Mouse (Mus musculus): ENCODE measurements at regions not wholly inside any gene's neighbourhood (a gene's known extent, or its start where the extent isn't known, plus 50 kb on each side); places are given as distances from the start of the nearest gene placed in this dataset.

GRCm38 (mm10) chr13:102397411-102397810, 295.9 kb upstream of the Cd180 start:
- no peak overlapping the region for H3K9ac ChIP-seq
- no peak overlapping the region for H3K4me2 ChIP-seq
- H3K27me3 ChIP-seq: no peaks in the 10 kb centered on the region
- H3K4me1 ChIP-seq (replicated peaks): no peaks in the 10 kb centered on the region
- DNase-seq (no peak), ATAC-seq (ENCODE audit: low read depth) (no peak)
- WGBS (ENCODE audit: insufficient replicate concordance): 71% methylated on average over 4 of the region's 4 CpGs
- H3K9me3 ChIP-seq (replicated peaks): no peaks in the 10 kb centered on the region
- no peaks in the 10 kb centered on the region for H3K36me3 ChIP-seq
- no peak overlapping the region for H3K27ac ChIP-seq
- no peak overlapping the region for H3K4me3 ChIP-seq (replicated peaks)

GRCm38 (mm10) chr13:102411840-102412239, 281.5 kb upstream of the Cd180 start:
- 74% methylated on average over 4 of the region's 4 CpGs for WGBS (ENCODE audit: insufficient replicate concordance)

GRCm38 (mm10) chr13:102434372-102434954, 258.9 kb upstream of the Cd180 start:
- H3K4me1 ChIP-seq (replicated peaks): no peaks in the 10 kb centered on the region
- H3K4me3 ChIP-seq (replicated peaks): no peak overlapping the region
- no peak for ATAC-seq (ENCODE audit: low read depth)
- DNase-seq: no peak
- no peaks in the 10 kb centered on the region for H3K9me3 ChIP-seq (replicated peaks)
- no peaks in the 10 kb centered on the region for H3K36me3 ChIP-seq
- 28% methylated on average over 3 of the region's 3 CpGs for WGBS (ENCODE audit: insufficient replicate concordance)
- H3K9ac ChIP-seq: no peak overlapping the region
- H3K4me2 ChIP-seq: no peak overlapping the region
- no peaks in the 10 kb centered on the region for H3K27me3 ChIP-seq
- no peak overlapping the region for H3K27ac ChIP-seq

More at GRCm38 (mm10) chr13:102411840-102412239, 281.5 kb upstream of the Cd180 start:
- H3K27ac ChIP-seq: no peak overlapping the region
- H3K4me1 ChIP-seq (replicated peaks): no peaks in the 10 kb centered on the region
- no peak for ATAC-seq (ENCODE audit: low read depth)
- H3K27me3 ChIP-seq: no peaks in the 10 kb centered on the region
- no peaks in the 10 kb centered on the region for H3K9me3 ChIP-seq (replicated peaks)
- no peaks in the 10 kb centered on the region for H3K36me3 ChIP-seq
- H3K4me2 ChIP-seq: no peak overlapping the region
- DNase-seq: no peak
- no peak overlapping the region for H3K9ac ChIP-seq
- H3K4me3 ChIP-seq (replicated peaks): no peak overlapping the region

- no peak for ATAC-seq (ENCODE audit: low read depth)
- Histone ChIP-seq H3K27ac (no peak overlapping the region), H3K4me1 (replicated peaks) (no peaks in the 10 kb centered on the region), H3K36me3 (no peaks in the 10 kb centered on the region), H3K4me3 (replicated peaks) (no peak overlapping the region), H3K27me3 (no peaks in the 10 kb centered on the region), H3K9ac (no peak overlapping the region), H3K4me2 (no peak overlapping the region), H3K9me3 (replicated peaks) (no peaks in the 10 kb centered on the region)
- no peak for DNase-seq
- 49% methylated on average over 2 of the region's 2 CpGs for WGBS (ENCODE audit: insufficient replicate concordance)
Observed at GRCm38 (mm10) chr13:102442676-102443075, 250.7 kb upstream of the Cd180 start.

- H3K4me2 ChIP-seq: no peak overlapping the region
- DNase-seq (no peak), ATAC-seq (ENCODE audit: low read depth) (no peak)
- H3K27me3 ChIP-seq: no peaks in the 10 kb centered on the region
- H3K4me1 ChIP-seq (replicated peaks): no peaks in the 10 kb centered on the region
- WGBS (ENCODE audit: insufficient replicate concordance): 66% methylated on average over 5 of the region's 5 CpGs
- H3K27ac ChIP-seq: no peak overlapping the region
- H3K9me3 ChIP-seq (replicated peaks): no peaks in the 10 kb centered on the region
- no peaks in the 10 kb centered on the region for H3K36me3 ChIP-seq
- no peak overlapping the region for H3K4me3 ChIP-seq (replicated peaks)
- H3K9ac ChIP-seq: no peak overlapping the region
Observed at GRCm38 (mm10) chr13:102447310-102447709, 246.0 kb upstream of the Cd180 start.

- ATAC-seq (ENCODE audit: low read depth) (no peak), DNase-seq (no peak)
- H3K4me3 ChIP-seq (replicated peaks): no peak overlapping the region
- no peak overlapping the region for H3K27ac ChIP-seq
- H3K9me3 ChIP-seq (replicated peaks): no peaks in the 10 kb centered on the region
- H3K36me3 ChIP-seq: no peaks in the 10 kb centered on the region
- H3K4me1 ChIP-seq (replicated peaks): no peaks in the 10 kb centered on the region
- no peaks in the 10 kb centered on the region for H3K27me3 ChIP-seq
- no peak overlapping the region for H3K9ac ChIP-seq
- 61% methylated on average over 8 of the region's 8 CpGs for WGBS (ENCODE audit: insufficient replicate concordance)
- H3K4me2 ChIP-seq: no peak overlapping the region
Observed at GRCm38 (mm10) chr13:102449416-102450121, 243.8 kb upstream of the Cd180 start.

GRCm38 (mm10) chr13:102451176-102451575, 242.2 kb upstream of the Cd180 start:
- 58% methylated on average over 7 of the region's 7 CpGs for WGBS (ENCODE audit: insufficient replicate concordance)
- Histone ChIP-seq H3K4me1 (replicated peaks) (no peaks in the 10 kb centered on the region), H3K9me3 (replicated peaks) (no peaks in the 10 kb centered on the region), H3K4me3 (replicated peaks) (no peak overlapping the region), H3K36me3 (no peaks in the 10 kb centered on the region), H3K27ac (no peak overlapping the region), H3K4me2 (no peak overlapping the region), H3K9ac (no peak overlapping the region), H3K27me3 (no peaks in the 10 kb centered on the region)
- ATAC-seq (ENCODE audit: low read depth) (no peak), DNase-seq (no peak)

- H3K4me3 ChIP-seq (replicated peaks): no peak overlapping the region
- H3K4me1 ChIP-seq (replicated peaks): no peaks in the 10 kb centered on the region
- H3K27ac ChIP-seq: no peak overlapping the region
- no peaks in the 10 kb centered on the region for H3K27me3 ChIP-seq
- ATAC-seq (ENCODE audit: low read depth): no peak
- WGBS (ENCODE audit: insufficient replicate concordance): 46% methylated on average over 2 of the region's 2 CpGs
- no peaks in the 10 kb centered on the region for H3K9me3 ChIP-seq (replicated peaks)
- H3K36me3 ChIP-seq: no peaks in the 10 kb centered on the region
- H3K9ac ChIP-seq: no peak overlapping the region
- H3K4me2 ChIP-seq: no peak overlapping the region
- DNase-seq: no peak
Observed at GRCm38 (mm10) chr13:102458711-102459110, 234.6 kb upstream of the Cd180 start.

GRCm38 (mm10) chr13:102463993-102464392, 229.4 kb upstream of the Cd180 start:
- no peak overlapping the region for H3K27ac ChIP-seq
- no peak overlapping the region for H3K4me3 ChIP-seq (replicated peaks)
- no peak for DNase-seq
- H3K4me1 ChIP-seq (replicated peaks): no peaks in the 10 kb centered on the region
- no peak overlapping the region for H3K9ac ChIP-seq
- WGBS (ENCODE audit: insufficient replicate concordance): 60% methylated on average over 2 of the region's 2 CpGs
- no peaks in the 10 kb centered on the region for H3K27me3 ChIP-seq
- H3K9me3 ChIP-seq (replicated peaks): no peaks in the 10 kb centered on the region
- ATAC-seq (ENCODE audit: low read depth): no peak
- no peak overlapping the region for H3K4me2 ChIP-seq
- no peaks in the 10 kb centered on the region for H3K36me3 ChIP-seq

- no peak overlapping the region for H3K27ac ChIP-seq
- H3K4me1 ChIP-seq (replicated peaks): no peaks in the 10 kb centered on the region
- H3K27me3 ChIP-seq: no peaks in the 10 kb centered on the region
- no peak overlapping the region for H3K4me3 ChIP-seq (replicated peaks)
- H3K9ac ChIP-seq: no peak overlapping the region
- 67% methylated on average over 3 of the region's 3 CpGs for WGBS (ENCODE audit: insufficient replicate concordance)
- DNase-seq (no peak), ATAC-seq (ENCODE audit: low read depth) (no peak)
- no peak overlapping the region for H3K4me2 ChIP-seq
- no peaks in the 10 kb centered on the region for H3K36me3 ChIP-seq
- H3K9me3 ChIP-seq (replicated peaks): no peaks in the 10 kb centered on the region
Observed at GRCm38 (mm10) chr13:102481906-102482305, 211.5 kb upstream of the Cd180 start.

GRCm38 (mm10) chr13:102482451-102482850, 210.9 kb upstream of the Cd180 start:
- Histone ChIP-seq H3K9me3 (replicated peaks) (no peaks in the 10 kb centered on the region), H3K9ac (no peak overlapping the region), H3K27me3 (no peaks in the 10 kb centered on the region), H3K4me3 (replicated peaks) (no peak overlapping the region), H3K4me1 (replicated peaks) (no peaks in the 10 kb centered on the region), H3K27ac (no peak overlapping the region), H3K4me2 (no peak overlapping the region), H3K36me3 (no peaks in the 10 kb centered on the region)
- DNase-seq (no peak), ATAC-seq (ENCODE audit: low read depth) (no peak)
- WGBS (ENCODE audit: insufficient replicate concordance): 61% methylated on average over 3 of the region's 3 CpGs

Measured in liver, embryonic 13.5 days (tissue).